Mouse (Mus musculus): Measurements from ENCODE around the gene Wdr90. TPM values are rescaled to one million over a fixed set of nuclear protein-coding genes. Genes with fewer than 3 reads are reported as not detected.
A peak's percentile ranks its signal among the peaks of the same experiment; 100 is the strongest.

Gene Wdr90
- 10 to 100 TPM; 16.7 to 18.0 TPM for total RNA-seq (2021)
- long read RNA-seq, experiment 1, full-length matches to known transcripts = 1 of 11 reads
- long read RNA-seq, experiment 1, partial matches to known transcripts = 4 of 11 reads
- long read RNA-seq, experiment 1, other reads (novel, unspliced or antisense) = 6 of 11 reads
- long read RNA-seq, experiment 2, full-length matches to known transcripts = 2 of 12 reads
- long read RNA-seq, experiment 2, partial matches to known transcripts = 7 of 12 reads
- long read RNA-seq, experiment 2, other reads (novel, unspliced or antisense) = 3 of 12 reads

- peak; percentile 87 for DNase-seq (ENCODE audit: low spot score in 2 of 2)
Observed at GRCm38 (mm10) chr17:25860832-25861703, at the start of gene Wdr90. Gene Wdr90, minus strand, starts transcription at chr17:25861501.

DNA sequence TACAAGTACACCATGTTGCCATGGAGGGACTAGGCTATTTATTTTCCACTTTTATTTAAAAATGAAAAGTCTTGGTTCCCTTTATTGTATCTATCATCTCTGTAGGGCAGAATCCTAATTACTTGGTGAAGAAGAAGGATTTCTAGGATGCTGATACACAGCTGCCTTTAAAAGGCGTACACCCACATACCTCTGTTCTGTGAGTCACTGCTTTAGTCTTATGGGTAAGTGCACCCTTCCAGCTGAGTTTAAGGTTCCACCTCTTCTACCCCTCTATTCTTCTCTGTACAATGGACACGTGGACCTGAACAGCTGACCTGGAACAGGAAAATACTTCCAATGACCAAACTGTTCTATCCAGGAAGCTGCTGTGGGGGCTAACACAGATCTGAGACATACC, 46.3 kb upstream of the Wdr90 start:
- DNase-seq (ENCODE audit: low spot score in 2 of 2) = no peak

- DNase-seq (ENCODE audit: low spot score in 2 of 2) = no peak
Observed at GRCm38 (mm10) chr17:25903061-25903460, 41.8 kb upstream of the Wdr90 start.

DNA sequence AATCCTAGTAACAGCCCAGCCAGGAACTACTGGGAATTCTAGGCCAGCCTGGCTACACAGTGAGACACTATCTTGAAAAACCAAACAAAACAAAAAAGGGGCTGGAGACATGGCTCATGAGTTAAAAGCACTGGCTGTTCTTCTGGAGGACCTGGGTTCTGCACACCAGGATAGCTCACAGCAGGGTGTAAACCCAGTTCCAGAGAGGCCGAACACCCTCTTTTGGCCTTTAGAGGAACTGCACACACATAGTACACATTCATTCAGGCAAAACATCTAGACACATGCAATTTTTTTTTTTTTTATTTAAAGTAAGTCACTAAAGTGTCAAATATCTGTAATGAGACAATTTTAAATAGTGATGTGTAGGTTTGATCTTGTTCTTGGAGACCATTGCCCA, 38.9 kb upstream of the Wdr90 start:
- no peak for DNase-seq (ENCODE audit: low spot score in 2 of 2)

- no peak for DNase-seq (ENCODE audit: low spot score in 2 of 2)
Observed at GRCm38 (mm10) chr17:25895891-25896290, 34.6 kb upstream of the Wdr90 start.

- DNase-seq (ENCODE audit: low spot score in 2 of 2) = no peak
Observed at GRCm38 (mm10) chr17:25895415-25895814, 34.1 kb upstream of the Wdr90 start.

GRCm38 (mm10) chr17:25893975-25894617, 32.8 kb upstream of the Wdr90 start:
- peak; percentile 65 to 70 for DNase-seq (ENCODE audit: low spot score in 2 of 2)

DNA sequence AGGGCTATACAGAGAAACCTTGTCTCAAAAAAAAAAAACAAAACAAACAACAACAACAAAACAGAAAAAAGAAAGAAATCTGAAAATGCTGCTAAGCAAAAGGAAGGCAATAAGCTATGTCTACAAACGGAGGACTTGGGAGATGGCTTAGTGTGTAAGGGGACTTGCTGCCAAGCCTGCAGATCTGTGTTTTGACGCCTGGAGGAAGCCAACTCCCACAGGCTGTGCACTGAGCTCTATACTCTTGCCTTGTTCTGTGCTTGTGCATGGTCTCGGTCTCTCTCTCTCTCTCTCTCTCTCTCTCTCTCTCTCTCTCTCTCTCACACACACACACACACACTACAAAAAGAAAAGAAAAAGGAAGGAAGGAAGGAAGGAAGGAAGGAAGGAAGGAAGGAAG, 27.5 kb upstream of the Wdr90 start:
- no peak for DNase-seq (ENCODE audit: low spot score in 2 of 2)

DNA sequence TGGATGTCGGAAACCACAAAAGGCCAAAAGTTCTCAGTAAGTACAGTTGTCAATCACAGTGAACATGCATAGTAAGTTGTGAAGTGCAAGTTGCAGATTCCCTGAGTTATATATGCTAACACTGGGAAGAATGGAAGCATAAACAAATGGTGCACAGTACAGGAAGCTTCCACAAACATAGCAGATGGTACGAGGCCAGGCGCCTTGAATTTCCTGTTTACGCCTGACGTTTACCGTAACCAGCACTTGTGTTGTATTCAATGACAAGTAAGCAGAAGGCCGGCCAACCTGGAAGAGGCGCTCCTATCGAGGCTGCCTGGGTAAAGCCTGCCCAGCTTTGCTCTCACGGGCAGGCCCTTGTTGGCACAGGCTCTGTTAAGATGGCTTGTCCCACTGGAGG, 26.2 kb upstream of the Wdr90 start:
- DNase-seq (ENCODE audit: low spot score in 2 of 2) = no peak

DNA sequence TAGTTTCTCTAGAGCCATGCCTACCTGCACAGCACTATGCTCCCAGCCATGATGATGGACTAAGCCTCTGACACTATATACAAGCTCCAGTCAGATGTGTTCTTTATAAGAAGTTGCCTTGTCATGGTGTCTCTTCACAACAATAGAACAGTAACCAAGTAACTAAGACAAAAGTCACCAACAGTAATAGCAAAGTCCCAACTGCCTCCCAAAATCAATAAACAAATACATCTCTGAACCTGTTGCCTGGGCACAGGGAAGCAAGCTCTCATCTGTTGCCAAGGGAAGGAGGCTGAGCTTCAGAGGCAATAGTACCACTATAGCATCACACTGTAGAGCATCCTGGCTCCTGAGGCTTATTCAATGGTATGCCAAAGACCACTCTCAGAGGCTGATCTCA, 25.5 kb upstream of the Wdr90 start:
- DNase-seq (ENCODE audit: low spot score in 2 of 2) = no peak

GRCm38 (mm10) chr17:25885636-25886035, 24.3 kb upstream of the Wdr90 start:
- no peak for DNase-seq (ENCODE audit: low spot score in 2 of 2)

DNA sequence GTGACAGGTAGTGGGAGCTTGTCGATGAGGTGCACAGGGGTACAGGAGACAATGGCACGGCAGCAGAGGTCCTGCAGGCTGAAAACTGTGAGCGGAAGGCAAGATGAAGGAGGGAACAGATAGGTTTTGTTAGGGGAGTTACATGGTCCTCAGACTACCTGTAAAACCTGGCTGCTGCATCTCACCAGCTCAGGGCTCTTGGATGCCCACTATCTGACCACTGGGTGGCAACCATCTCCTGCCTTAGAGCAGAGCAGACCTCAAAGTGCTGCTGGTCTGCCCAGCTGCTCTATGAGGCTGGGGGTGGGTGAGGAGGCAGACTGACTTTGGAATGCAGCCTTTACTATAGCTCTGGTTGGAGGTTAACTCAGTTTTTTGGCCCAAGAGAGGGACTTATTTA, 22.5 kb upstream of the Wdr90 start:
- DNase-seq (ENCODE audit: low spot score in 2 of 2) = no peak

- no peak for DNase-seq (ENCODE audit: low spot score in 2 of 2)
Observed at GRCm38 (mm10) chr17:25883268-25883667, 22.0 kb upstream of the Wdr90 start.

- no peak for DNase-seq (ENCODE audit: low spot score in 2 of 2)
Observed at GRCm38 (mm10) chr17:25882306-25882705, 21.0 kb upstream of the Wdr90 start.

DNA sequence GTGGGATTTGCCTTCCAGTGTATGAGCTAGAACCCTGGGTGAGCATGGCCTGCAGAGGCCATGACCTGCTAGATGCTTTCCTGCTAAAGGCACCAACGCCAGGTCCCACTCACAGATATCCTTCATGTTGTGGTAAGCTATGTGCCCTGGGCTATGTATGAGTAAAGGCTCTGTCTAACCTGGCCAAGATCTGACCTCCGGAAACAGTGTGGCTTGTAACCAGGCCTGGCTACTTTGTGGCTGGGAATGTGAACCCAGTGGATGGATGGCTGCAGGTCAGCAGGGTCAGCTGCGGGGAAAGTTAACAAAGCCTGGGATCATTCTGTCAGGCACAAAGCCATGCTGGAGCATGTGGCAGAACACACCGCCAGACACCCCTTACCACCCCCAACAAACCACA, 20.4 kb upstream of the Wdr90 start:
- no peak for DNase-seq (ENCODE audit: low spot score in 2 of 2)

GRCm38 (mm10) chr17:25880913-25881641, 19.8 kb upstream of the Wdr90 start:
- no peak for DNase-seq (ENCODE audit: low spot score in 2 of 2)

DNA sequence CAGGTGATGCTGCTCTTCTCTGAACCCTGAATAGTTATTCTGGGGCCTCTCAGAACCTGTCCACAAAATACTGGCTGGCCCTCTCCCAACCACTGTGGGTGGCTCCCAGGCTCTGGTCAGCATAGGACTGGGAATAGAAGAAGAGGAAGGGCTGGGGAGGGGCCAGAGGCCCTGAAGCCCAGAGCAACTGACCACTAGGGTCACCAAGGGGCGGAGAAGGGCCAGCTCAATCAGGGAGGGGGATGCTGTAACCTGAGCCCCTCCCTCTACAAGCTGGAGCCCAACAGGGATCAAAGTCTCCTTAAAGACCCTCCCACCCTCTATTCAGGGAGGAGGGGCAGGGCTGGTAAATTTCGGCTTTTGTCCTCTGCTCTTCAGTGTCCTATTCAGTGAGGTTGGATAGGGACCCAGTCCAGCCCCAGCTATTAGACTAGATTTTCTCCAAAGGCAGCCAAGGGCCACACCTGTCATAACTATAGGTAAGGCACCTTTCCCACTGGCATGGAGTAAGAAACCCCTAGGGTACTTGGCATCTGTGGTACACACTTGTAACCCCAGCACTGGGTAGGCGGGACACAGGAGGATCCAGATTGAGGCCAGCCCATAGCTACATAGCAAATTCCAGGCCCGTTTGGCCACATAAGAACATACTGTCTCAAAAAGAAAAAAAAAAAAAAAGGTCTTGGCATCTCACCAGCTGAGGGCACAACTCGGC, 19.1 kb upstream of the Wdr90 start, which contains the start of gene Wfikkn1:
Wfikkn1 (minus strand) TSS at position 663 of the 715 bp plus-strand sequence.
- DNase-seq (ENCODE audit: low spot score in 2 of 2) = no peak

DNA sequence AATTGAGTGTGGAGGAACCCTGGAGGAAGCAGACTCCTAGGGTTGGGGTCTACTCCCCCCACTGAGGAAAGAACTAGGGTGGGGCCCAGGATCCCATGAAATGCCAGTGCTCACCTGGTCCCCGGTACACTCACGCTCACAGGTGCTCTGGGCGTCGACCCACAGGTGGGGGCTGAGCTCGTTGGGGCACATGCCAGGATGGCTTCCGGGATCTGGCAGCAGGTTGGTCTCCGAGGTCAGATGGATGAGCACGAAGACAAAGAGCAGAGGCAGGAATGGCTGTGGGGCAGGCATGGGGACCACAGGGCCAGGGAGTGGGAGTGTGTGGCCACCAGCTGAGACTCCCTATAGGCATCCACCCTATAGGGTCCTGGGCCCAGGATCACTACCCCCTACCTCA, 18.4 kb upstream of the Wdr90 start:
- no peak for DNase-seq (ENCODE audit: low spot score in 2 of 2)

DNA sequence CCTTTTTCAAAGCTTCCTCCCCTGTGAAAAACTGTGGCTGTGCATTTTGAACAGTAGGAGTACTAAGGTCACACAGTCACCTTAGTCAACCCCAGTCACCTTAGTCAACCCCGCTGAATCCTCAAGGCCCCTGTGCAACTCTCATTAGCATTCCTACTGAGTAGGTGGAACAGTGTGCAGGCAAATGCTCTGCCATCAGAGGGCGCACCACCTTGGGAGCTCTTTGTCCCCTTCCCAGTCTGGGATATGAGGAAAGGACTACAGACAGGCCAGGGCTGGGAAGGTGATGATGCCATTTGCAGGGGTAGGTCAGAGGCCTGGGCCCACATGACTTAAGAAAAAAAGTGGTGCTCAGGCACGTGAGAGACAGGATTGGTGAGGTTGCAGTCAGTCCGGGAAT, 18.0 kb upstream of the Wdr90 start:
- DNase-seq (ENCODE audit: low spot score in 2 of 2) = no peak

DNA sequence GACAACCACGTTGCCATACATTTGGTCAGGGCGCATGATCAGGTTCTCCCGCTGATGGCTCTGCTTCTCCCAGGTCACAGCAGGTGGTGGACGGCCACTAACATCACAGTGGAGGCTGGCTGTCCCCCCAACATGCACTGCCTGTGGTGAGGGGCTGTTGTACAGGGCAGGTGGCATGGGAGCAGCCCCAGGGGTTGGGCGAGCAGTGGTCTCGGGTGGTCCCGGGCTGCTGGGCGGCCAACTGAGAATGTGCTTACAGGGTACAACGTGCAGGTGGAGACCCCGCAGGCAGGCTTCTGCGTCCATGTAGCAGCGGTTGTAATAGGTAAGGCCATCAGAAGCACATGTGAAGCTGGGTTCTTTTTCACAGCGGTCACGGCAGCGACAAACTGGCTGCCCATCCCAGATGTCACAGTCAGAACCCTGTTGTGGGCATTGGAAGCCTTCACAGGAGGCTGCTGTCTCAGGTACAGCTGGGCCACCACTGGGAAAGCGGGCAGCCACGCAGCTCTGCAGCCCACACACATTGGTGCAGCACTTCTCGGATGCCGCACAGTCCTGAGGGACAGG, 17.4 kb upstream of the Wdr90 start:
- DNase-seq (ENCODE audit: low spot score in 2 of 2) = no peak
